Mouse (Mus musculus) midbrain, embryonic 14.5 days (tissue): ENCODE data around the gene Hmgb2. TPM values are rescaled to one million over a fixed set of nuclear protein-coding genes. Genes with fewer than 3 reads are reported as not detected.

Source experiments
- ATAC-seq: fragments of 200-750 bp; cut with Nextera tagmentation; 2 replicates; pipeline ENCODE4 v1.8.0; 2017; ENCODE audit warnings: moderate number of reproducible peaks, moderate library complexity; ENCODE audit not compliant: low FRiP score, low TSS enrichment
- DNase-seq: peaks from one replicate; pipeline ENCODE4 v3.0.0-alpha.2; 2015
- H3K27ac ChIP-seq: fragments of 300-500 bp; sonication (generic); replicated peaks from 2 replicates; pipeline ENCODE4 v1.5.1; 2014; ENCODE audit warnings: mild to moderate bottlenecking, low read depth, low read length, moderate library complexity
- H3K27me3 ChIP-seq: fragments of 300-500 bp; sonication (generic); 2 replicates; pipeline ENCODE4 v1.6.1; 2014; ENCODE audit warnings: low read length, control low read depth, mixed read lengths; ENCODE audit not compliant: control insufficient read depth, insufficient read depth
- H3K36me3 ChIP-seq: fragments of 300-500 bp; sonication (generic); 2 replicates; pipeline ENCODE4 v1.6.1; 2014; ENCODE audit warnings: low read length, control low read depth; ENCODE audit not compliant: control insufficient read depth, insufficient read depth
- H3K4me1 ChIP-seq: fragments of 300-500 bp; sonication (generic); 2 replicates; pipeline ENCODE4 v1.6.1; 2014; ENCODE audit warnings: mild to moderate bottlenecking, antibody characterized with exemption, low read length, control low read depth; ENCODE audit not compliant: control insufficient read depth, insufficient read depth
- H3K4me2 ChIP-seq: fragments of 300-500 bp; sonication (generic); 2 replicates; pipeline ENCODE4 v1.6.1; 2014; ENCODE audit warnings: mild to moderate bottlenecking, low read length, moderate library complexity
- H3K4me3 ChIP-seq: fragments of 300-500 bp; sonication (generic); replicated peaks from 2 replicates; pipeline ENCODE4 v1.5.1; 2014; ENCODE audit warnings: low read depth, low read length
- H3K9ac ChIP-seq: fragments of 300-500 bp; sonication (generic); replicated peaks from 2 replicates; pipeline ENCODE4 v1.6.1; 2014; ENCODE audit warnings: mild to moderate bottlenecking, low read length, moderate library complexity
- H3K9me3 ChIP-seq: fragments of 300-500 bp; sonication (generic); 2 replicates; pipeline ENCODE4 v1.6.1; 2016; ENCODE audit warnings: low read length, control low read depth, mixed read lengths; ENCODE audit not compliant: control insufficient read depth
- WGBS: fragments of 180-500 bp; shearing (Covaris S2); extraction: QIAGEN DNeasy Blood & Tissue Kit; methylation state at CpG from one replicate; pipeline ENCODE4 v1.1.7; 2014; 5-methylcytosine and 5-hydroxymethylcytosine counted together
- polyA plus RNA-seq: library from polyadenylated mRNA; unstranded; fragments of >200 nt; fragmentation: Nextera tagmentation; extraction: Ambion mirVana; gene quantifications from 2 replicates; pipeline ENCODE4 v1.2.1, GENCODE M21; 2014

The Hmgb2 gene
- polyA plus RNA-seq, 1 experiment from 2014 or later = 103 TPM

DNA sequence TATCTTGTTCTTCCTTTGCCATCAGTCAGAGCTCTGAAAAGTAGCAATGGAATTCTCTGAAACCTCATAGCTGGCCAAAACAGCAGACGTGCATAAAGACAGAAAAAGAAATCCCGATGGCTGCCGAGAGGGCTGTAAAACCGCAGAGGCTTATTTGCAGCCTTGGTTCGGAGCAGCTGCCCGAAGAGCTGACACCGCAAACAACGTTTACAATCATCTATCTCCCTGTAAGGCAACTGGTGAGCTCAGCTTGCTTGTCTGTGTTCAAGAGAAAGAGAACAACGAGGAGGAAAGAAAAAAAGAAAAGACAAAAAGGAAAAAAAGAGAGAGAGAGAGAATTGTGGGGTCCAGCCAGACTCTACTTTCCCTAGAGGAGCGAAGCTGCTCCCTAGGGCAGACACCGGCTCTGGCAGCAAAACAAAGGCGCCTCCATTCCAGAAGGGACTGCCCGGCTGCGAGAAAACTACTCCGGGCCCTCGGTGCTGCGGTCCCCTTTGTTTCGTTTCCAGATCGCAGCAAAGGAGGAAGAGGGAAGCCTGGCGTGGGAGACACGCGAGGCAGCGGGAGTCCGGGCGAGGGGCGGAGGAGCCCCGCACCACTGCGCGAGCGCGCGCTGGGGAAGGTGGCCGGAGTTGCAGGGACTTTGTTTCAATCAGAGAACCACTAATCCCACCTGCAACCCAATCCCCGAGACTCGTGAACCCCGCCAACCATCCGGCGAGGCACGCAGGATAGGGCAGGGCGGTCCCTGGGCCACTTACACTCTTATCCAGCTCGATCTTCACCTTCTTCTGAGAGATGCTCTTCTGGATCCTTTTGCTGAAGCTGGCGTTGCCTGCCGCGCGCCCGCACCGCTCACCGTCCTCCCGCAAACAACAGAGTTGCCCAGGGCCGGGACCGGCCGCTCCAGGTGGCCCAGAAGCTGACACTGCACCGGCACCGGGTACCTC, 24.9 kb upstream of the Hmgb2 start:
- H3K4me2 ChIP-seq = peak overlapping the region; percentile 58
- H3K36me3 ChIP-seq = peaks cover 14% of the 10 kb centered on the region
- DNase-seq = peak; percentile 76
- under 1% methylated on average over 54 of the region's 54 CpGs for WGBS
- H3K9ac ChIP-seq = peak overlapping the region; percentile 93
- no peaks in the 10 kb centered on the region for H3K9me3 ChIP-seq
- H3K27ac ChIP-seq = peak overlapping the region; percentile 96
- 0 out of 2 replicates have a peak, but pooled peaks cover 4% of the 10 kb centered on the region for H3K4me1 ChIP-seq
- H3K4me3 ChIP-seq = peak overlapping the region; percentile 90
- peak; percentile 65 for ATAC-seq
- no peaks in the 10 kb centered on the region for H3K27me3 ChIP-seq

DNA sequence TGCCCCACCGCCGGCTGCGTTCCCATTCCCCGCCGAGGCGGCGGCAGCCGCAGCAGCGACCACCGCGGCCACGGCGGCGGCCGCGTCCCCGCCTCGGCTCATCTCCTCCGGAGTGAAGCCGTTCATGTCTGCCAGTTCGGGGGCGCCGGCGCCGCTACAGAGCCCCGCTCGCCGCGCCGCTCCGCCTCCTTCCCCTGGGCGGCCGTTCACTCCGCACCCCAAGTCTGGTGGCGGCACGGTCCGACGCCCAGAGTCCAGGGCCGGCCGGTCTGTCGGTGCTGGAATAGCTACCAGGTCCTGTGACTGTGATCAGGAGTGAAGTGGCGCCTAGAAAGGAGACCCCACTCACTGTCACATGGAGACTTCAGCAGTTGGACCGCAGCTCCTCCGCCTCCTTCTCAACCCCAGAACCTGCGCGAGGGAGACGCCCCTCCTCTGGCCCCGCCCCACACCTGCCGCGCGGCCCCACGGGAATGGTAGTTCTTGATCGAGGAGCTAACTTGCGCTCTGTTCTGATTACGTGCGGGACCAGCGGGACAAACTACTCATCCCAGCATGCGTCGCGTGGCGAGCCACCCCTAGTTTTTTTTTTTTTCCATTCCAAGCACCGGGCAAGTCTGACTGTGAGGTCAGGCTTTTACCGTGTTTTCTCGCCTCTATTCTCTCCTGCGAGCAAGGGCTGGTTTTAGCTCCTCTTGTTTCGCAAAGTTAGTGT, 24.1 kb upstream of the Hmgb2 start, which contains the start of gene Sap30:
Gene Sap30 (minus strand): TSS at position 420 of the 715 bp plus-strand sequence.
- peak; percentile 99 for DNase-seq
- Histone ChIP-seq H3K9me3 (no peaks in the 10 kb centered on the region), H3K36me3 (0 out of 2 replicates have a peak, but pooled peaks cover 7% of the 10 kb centered on the region), H3K27ac (peak within 1 kb of the TSS; percentile 96), H3K4me1 (0 out of 2 replicates have a peak, but pooled peaks cover 4% of the 10 kb centered on the region), H3K4me3 (peak within 1 kb of the TSS; percentile 90), H3K27me3 (no peaks in the 10 kb centered on the region), H3K9ac (peak within 1 kb of the TSS; percentile 93), H3K4me2 (peak within 1 kb of the TSS; percentile 58)
- peak; percentile 95 for ATAC-seq
- WGBS = under 1% methylated on average over 65 of the region's 66 CpGs

DNA sequence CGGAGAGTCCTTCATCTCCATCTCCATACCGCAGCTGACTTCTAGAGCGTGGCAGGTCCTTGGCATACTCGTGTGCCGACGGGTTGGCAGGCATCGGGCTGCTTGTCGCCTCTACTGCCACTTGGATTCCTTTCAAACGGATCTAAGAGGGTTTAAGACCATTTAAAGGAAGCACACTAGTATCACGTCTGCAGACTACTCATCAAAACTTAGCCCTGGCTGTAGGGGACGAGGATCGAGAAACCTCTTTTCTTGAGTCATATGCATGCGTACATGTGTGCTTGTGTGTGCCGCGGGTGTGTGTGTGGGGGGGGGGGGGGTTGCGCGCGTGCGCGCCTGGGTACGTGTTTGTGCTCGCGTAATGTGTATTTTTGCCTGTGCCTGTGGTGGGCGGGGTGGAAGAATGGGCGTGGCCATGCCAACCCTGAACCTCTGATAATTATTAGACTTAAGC, 23.4 kb upstream of the Hmgb2 start:
- Histone ChIP-seq H3K4me1 (0 out of 2 replicates have a peak, but pooled peaks cover 4% of the 10 kb centered on the region), H3K36me3 (0 out of 2 replicates have a peak, but pooled peaks cover 3% of the 10 kb centered on the region), H3K27ac (peak overlapping the region; percentile 70), H3K4me3 (peak overlapping the region; percentile 90), H3K9ac (peak overlapping the region; percentile 27; the same call in 1 of the 2 replicates), H3K4me2 (peak overlapping the region; percentile 58), H3K27me3 (no peaks in the 10 kb centered on the region), H3K9me3 (no peaks in the 10 kb centered on the region)
- DNase-seq (peak; percentile 76), ATAC-seq (peak; percentile 46)
- WGBS = under 1% methylated on average over 25 of the region's 25 CpGs

DNA sequence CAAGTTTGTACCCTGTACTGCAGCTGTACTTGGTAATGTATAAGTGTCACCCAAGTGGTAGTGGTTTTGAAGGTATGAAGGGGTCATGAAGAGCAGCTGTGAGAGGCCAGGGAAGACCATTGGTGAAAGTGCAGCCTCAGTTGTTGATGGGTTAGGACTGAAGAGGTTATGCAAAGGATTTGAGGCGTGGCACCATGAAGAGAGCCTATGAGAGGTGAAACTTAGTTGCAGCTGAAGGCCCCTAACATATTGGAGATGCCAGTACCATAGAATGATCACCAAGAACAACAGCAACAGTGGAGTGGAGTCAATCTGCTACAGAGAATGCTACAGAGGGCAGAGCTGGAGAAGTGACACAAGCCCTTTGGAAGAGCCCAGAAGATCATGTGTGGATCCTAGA, 22.3 kb upstream of the Hmgb2 start:
- ATAC-seq = no peak
- Histone ChIP-seq H3K4me1 (0 out of 2 replicates have a peak, but pooled peaks cover 4% of the 10 kb centered on the region), H3K27ac (no peak overlapping the region), H3K9ac (no peak overlapping the region), H3K27me3 (no peaks in the 10 kb centered on the region), H3K9me3 (no peaks in the 10 kb centered on the region), H3K4me3 (no peak overlapping the region), H3K36me3 (no peaks in the 10 kb centered on the region), H3K4me2 (no peak overlapping the region)
- whole genome bisulfite sequencing = 100% methylated on average over 1 of the region's 1 CpGs
- DNase-seq = no peak

DNA sequence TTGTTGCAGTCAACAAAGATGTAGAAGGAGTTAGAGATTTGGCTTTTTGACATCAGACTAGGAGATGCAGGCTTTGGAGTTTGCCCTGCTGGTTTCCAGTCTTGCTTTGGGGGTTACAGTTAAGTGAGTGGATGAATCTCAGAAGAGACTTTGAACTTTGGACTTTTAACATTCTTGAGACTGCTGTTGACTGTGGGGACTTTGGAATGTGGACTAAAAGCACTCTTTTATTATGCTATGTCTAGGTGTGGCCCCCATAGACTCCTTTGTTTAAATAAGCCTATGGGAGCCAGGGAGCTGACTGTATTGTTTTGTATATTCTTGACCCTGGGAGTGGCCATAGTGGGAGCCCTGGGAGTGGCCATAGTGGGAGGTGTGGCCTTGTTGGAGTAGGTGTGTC, 21.8 kb upstream of the Hmgb2 start:
- Histone ChIP-seq H3K27me3 (no peaks in the 10 kb centered on the region), H3K9me3 (no peaks in the 10 kb centered on the region), H3K27ac (no peak overlapping the region), H3K4me2 (no peak overlapping the region), H3K4me1 (0 out of 2 replicates have a peak, but pooled peaks cover 4% of the 10 kb centered on the region), H3K4me3 (no peak overlapping the region), H3K36me3 (no peaks in the 10 kb centered on the region), H3K9ac (no peak overlapping the region)
- ATAC-seq = no peak
- DNase-seq = no peak

DNA sequence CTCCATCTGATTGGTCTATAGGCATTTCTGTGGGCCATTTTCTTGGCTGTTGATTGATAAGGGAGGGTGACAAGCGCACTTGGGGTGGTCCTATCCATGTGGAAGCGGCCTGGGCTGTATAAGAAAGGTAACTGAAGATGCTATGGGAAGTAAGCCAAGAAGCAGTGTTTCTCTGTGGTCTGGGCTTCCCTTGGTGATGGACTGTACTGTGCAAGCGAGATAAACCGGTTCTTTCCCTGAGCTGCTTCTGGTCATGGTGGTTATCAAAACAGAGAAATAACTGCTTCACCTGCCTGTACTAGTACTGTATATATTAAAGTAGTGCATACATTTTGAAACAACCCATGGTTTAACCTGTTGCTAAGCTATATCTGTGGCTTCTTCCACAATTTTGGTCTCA, 19.8 kb upstream of the Hmgb2 start:
- no peak for ATAC-seq
- 97% methylated on average over 4 of the region's 4 CpGs for WGBS
- no peak for DNase-seq

DNA sequence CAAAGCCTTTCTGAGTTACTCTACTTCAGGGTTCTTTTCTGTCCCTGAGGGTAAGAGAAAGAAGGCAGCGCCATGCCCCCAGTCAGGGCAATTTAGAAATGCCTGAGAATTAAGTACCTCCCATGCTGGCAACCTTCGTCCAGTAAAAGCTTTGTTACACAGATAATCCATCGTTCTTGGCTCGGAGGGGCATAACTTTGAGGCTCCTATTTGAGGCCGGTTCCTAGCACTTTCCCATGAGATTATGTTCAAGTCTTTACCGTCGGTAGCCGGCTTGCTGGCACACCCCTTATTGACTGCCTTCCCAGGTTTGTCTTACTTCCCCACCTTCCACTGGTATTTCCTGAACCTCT, 13.2 kb upstream of the Hmgb2 start:
- Histone ChIP-seq H3K9ac (no peak overlapping the region), H3K27ac (0 out of 2 replicates have a peak overlapping the region, but pooled peaks have one; percentile 37), H3K4me1 (no peaks in the 10 kb centered on the region), H3K27me3 (no peaks in the 10 kb centered on the region), H3K36me3 (no peaks in the 10 kb centered on the region), H3K4me2 (peak overlapping the region; percentile 29), H3K9me3 (no peaks in the 10 kb centered on the region), H3K4me3 (no peak overlapping the region)
- peak; percentile 32; the same call in 1 of the 2 replicates for ATAC-seq
- DNase-seq = peak; percentile 50
- 41% methylated on average over 8 of the region's 8 CpGs for WGBS

More for the DNA sequence above, 19.8 kb upstream of the Hmgb2 start:
- Histone ChIP-seq H3K27me3 (no peaks in the 10 kb centered on the region), H3K9ac (no peak overlapping the region), H3K27ac (no peak overlapping the region), H3K4me1 (0 out of 2 replicates have a peak, but pooled peaks cover 4% of the 10 kb centered on the region), H3K4me3 (no peak overlapping the region), H3K36me3 (no peaks in the 10 kb centered on the region), H3K9me3 (no peaks in the 10 kb centered on the region), H3K4me2 (no peak overlapping the region)

DNA sequence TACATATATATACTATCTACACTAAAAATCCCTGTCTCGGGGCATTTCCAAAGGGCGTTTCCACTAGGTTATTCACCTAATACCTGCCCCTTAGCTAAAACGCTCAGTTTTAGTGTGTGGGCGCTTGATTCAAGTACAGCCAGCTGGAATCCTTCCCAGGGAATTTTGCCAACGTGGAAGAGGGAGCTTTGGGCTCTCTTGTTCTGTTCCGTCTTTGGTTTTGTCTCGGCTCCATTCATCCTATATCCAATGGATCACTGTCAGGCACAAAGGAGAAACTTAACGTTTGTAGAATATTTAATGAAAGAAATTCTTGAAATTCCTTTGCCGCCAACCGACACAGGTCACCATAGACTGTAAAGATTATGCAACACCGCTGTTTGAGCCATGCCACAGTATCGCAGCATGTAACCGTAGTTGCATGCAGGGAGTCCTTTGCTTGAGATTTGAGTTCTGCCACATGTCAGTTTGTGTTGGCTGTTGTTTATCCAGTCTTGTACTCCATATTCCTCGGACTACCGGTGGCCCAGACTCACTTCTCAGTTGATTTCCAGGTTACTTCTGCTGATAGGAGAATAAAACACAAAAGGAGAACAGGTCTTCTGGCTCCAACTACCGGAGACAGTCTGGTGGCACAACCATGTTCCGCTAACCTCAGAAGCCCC, 12.7 kb upstream of the Hmgb2 start:
- no peak overlapping the region for H3K4me3 ChIP-seq
- no peaks in the 10 kb centered on the region for H3K9me3 ChIP-seq
- H3K9ac ChIP-seq = no peak overlapping the region
- no peaks in the 10 kb centered on the region for H3K27me3 ChIP-seq
- WGBS = 46% methylated on average over 17 of the region's 17 CpGs
- no peaks in the 10 kb centered on the region for H3K4me1 ChIP-seq
- 0 out of 2 replicates have a peak overlapping the region, but pooled peaks have one; percentile 37 for H3K27ac ChIP-seq
- ATAC-seq (peak; percentile 70; the same call in 1 of the 2 replicates), DNase-seq (peak; percentile 77)
- peak overlapping the region; percentile 29 for H3K4me2 ChIP-seq
- no peaks in the 10 kb centered on the region for H3K36me3 ChIP-seq
